Mouse (Mus musculus) liver, embryonic 14.5 days (tissue): Measurements from ENCODE around the gene Ap5s1.

ENCODE experiments used
- CTCF ChIP-seq: IDR thresholded peaks from 2 replicates; pipeline ENCODE4 v1.5.1; 2016; ENCODE audit warnings: antibody characterized with exemption, low read depth, control low read depth
- EP300 ChIP-seq: IDR thresholded peaks from 2 replicates; pipeline ENCODE4 v1.6.1; 2016; ENCODE audit warnings: antibody characterized with exemption, low read depth

DNA sequence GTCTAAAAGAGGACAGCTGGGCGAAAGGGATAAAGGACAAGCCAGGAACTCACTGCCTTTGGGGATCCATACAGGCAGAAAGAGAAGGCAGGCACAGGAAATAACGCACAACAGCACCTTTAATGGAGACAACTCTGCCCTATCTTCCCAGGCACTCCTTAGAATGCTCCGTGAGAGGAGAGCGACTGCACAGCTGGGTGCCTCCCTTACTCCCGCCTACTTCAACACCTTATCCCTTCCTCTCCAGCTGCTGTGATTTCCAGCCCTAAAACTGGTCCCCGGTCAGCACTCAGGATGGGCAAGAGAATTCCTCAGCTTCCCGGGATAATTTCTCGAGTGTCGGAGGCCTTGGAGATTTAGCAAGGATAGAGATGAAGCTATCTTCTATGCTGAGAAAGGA, 35.9 kb upstream of the Ap5s1 start:
- no peak for TF ChIP-seq CTCF
- no peak for TF ChIP-seq EP300
